Mouse (Mus musculus): ENCODE measurements at regions not wholly inside any gene's neighbourhood (a gene's known extent, or its start where the extent isn't known, plus 50 kb on each side); places are given as distances from the start of the nearest gene placed in this dataset.

- in situ Hi-C loops (cut with MboI, MseI): no loop called here
Measured at GRCm38 (mm10) chr15:64519207-64519628, 298.3 kb upstream of the Gm21798 start.

- in situ Hi-C loops (cut with MboI, MseI): no loop called here
Measured at GRCm38 (mm10) chr15:64520568-64520967, 296.9 kb upstream of the Gm21798 start.

- in situ Hi-C loops (cut with MboI, MseI): no loop called here
Measured at GRCm38 (mm10) chr15:64532260-64533120, 285.0 kb upstream of the Gm21798 start.

- in situ Hi-C loops (cut with MboI, MseI): no loop called here
Measured at GRCm38 (mm10) chr15:64533169-64533795, 284.2 kb upstream of the Gm21798 start.

- in situ Hi-C loops (cut with MboI, MseI): no loop called here
Measured at GRCm38 (mm10) chr15:64534166-64534565, 283.3 kb upstream of the Gm21798 start.

- in situ Hi-C loops (cut with MboI, MseI): no loop called here
Measured at GRCm38 (mm10) chr15:64535160-64535559, 282.3 kb upstream of the Gm21798 start.

- in situ Hi-C loops (cut with MboI, MseI): no loop called here
Measured at GRCm38 (mm10) chr15:64541395-64541794, 276.1 kb upstream of the Gm21798 start.

GRCm38 (mm10) chr15:64542250-64542901, 275.1 kb upstream of the Gm21798 start:
- in situ Hi-C loops (cut with MboI, MseI): no loop called here

- in situ Hi-C loops (cut with MboI, MseI): no loop called here
Measured at GRCm38 (mm10) chr15:64542908-64543307, 274.6 kb upstream of the Gm21798 start.

- in situ Hi-C loops (cut with MboI, MseI): no loop called here
Measured at GRCm38 (mm10) chr15:64546035-64546434, 271.5 kb upstream of the Gm21798 start.

GRCm38 (mm10) chr15:64557540-64557939, 260.0 kb upstream of the Gm21798 start:
- in situ Hi-C loops (cut with MboI, MseI): loop anchor here in 1 of 2 experiments (25.0 kb wide), 1 partner anchor 730 kb away; no protein-coding TSS in a partner anchor

GRCm38 (mm10) chr15:64558220-64558619, 259.3 kb upstream of the Gm21798 start:
- in situ Hi-C loops (cut with MboI, MseI): loop anchor here in 1 of 2 experiments (25.0 kb wide), 1 partner anchor 729 kb away; no protein-coding TSS in a partner anchor

- in situ Hi-C loops (cut with MboI, MseI): loop anchor here in 1 of 2 experiments (25.0 kb wide), 1 partner anchor 725 kb away; no protein-coding TSS in a partner anchor
Measured at GRCm38 (mm10) chr15:64562431-64563111, 254.9 kb upstream of the Gm21798 start.

GRCm38 (mm10) chr15:64564703-64565102, 252.8 kb upstream of the Gm21798 start:
- in situ Hi-C loops (cut with MboI, MseI): loop anchor here in 1 of 2 experiments (25.0 kb wide), 1 partner anchor 723 kb away; no protein-coding TSS in a partner anchor

GRCm38 (mm10) chr15:64576891-64577535, 240.5 kb upstream of the Gm21798 start:
- in situ Hi-C loops (cut with MboI, MseI): no loop called here

- in situ Hi-C loops (cut with MboI, MseI): no loop called here
Measured at GRCm38 (mm10) chr15:64578991-64579390, 238.5 kb upstream of the Gm21798 start.

GRCm38 (mm10) chr15:64580481-64580880, 237.0 kb upstream of the Gm21798 start:
- in situ Hi-C loops (cut with MboI, MseI): no loop called here

GRCm38 (mm10) chr15:64581046-64581445, 236.4 kb upstream of the Gm21798 start:
- in situ Hi-C loops (cut with MboI, MseI): no loop called here

GRCm38 (mm10) chr15:64584129-64584528, 233.4 kb upstream of the Gm21798 start:
- in situ Hi-C loops (cut with MboI, MseI): no loop called here

- in situ Hi-C loops (cut with MboI, MseI): no loop called here
Measured at GRCm38 (mm10) chr15:64586776-64587175, 230.7 kb upstream of the Gm21798 start.
